Mouse (Mus musculus) spleen, postnatal 10 days (tissue): Measurements from ENCODE around the gene Hoxa9.

Source experiments
- DNase-seq, 2 experiments: peaks; one replicate each; pipeline ENCODE4 v3.0.0; 2021 to 2022; ENCODE audit warnings: low spot score in 2 of 2

Hoxa9 gene

DNA sequence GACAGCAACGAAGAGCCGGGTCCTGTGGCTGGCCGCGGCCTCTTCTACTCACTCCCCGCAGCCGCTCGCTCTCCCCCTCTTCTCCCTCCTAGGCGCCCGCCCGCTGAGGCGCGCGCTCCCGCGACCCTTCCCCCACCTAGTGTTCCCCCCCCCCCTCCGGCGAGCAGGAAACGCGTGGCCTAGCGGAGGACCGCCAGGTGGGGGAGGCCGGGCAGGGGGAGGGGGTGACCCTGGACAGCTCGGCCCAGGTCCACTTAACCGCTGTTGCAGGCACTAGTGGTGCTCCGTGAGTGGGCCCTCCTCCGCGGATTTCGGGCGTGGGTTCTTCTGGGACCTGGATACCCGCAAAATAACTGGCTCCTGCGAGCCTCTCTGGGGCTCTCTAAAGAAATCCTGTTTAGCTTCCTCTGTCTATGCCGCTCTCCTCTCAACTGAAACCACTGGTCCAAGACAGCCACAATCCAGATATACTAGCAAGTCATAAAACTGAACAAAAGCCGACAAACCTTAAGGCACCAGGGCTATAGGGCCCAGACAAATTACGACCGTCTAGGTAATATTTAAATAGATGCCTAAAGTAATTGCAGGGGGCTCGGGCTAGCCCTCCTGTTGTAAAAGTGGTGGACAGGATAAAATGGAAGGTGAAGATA, at the start of gene Hoxa9:
Gene Hoxa9 (minus strand): TSS at position 574 of the 650 bp plus-strand sequence.
- DNase-seq = peak in 1 of 2 experiments; percentile 3

DNA sequence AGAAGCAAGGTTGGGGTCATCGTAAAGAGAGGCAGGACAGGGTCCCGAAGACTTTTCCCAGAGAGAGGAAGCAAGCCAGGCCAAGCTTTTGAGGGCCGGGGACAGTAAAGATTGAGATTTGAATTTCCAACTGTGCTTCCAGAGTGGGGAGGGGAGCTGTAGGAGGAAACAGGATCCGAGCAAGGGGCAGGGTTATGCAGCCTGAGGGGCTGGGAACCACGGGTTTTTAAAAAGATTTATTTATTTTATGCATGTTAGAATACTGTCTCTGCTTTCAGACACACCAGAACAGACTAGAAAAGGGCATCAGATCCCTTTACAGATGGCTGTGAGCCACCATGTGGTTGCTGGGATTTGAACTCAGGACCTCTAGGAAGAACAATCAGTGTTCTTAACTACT, 46.0 kb upstream of the Hoxa9 start:
- no peak for DNase-seq

- no peak for DNase-seq
Observed at GRCm38 (mm10) chr6:52276382-52276781, 45.5 kb upstream of the Hoxa9 start.

- DNase-seq = no peak
Observed at GRCm38 (mm10) chr6:52275563-52276280, 44.8 kb upstream of the Hoxa9 start.

DNA sequence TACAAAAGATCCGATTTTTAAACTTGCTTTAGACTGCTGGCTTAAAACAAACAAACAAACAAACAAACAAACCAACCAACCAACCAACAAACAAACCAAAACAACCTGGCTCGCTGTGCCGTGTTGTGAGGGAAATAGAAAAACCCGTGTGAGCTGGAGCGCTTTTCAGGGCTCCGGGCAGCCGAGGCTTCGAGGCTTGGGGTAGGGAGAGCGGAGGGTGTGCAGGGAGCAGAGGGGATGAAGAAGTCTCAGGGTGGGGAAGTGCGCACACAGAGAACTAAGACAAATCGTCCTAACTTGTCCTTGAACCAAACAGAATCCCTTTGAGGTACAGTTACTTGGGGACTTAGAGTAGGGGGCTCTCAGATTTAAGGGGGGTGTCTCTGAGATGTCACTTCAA, 43.7 kb upstream of the Hoxa9 start:
- DNase-seq = no peak

GRCm38 (mm10) chr6:52273656-52274280, 42.9 kb upstream of the Hoxa9 start:
- DNase-seq = no peak

DNA sequence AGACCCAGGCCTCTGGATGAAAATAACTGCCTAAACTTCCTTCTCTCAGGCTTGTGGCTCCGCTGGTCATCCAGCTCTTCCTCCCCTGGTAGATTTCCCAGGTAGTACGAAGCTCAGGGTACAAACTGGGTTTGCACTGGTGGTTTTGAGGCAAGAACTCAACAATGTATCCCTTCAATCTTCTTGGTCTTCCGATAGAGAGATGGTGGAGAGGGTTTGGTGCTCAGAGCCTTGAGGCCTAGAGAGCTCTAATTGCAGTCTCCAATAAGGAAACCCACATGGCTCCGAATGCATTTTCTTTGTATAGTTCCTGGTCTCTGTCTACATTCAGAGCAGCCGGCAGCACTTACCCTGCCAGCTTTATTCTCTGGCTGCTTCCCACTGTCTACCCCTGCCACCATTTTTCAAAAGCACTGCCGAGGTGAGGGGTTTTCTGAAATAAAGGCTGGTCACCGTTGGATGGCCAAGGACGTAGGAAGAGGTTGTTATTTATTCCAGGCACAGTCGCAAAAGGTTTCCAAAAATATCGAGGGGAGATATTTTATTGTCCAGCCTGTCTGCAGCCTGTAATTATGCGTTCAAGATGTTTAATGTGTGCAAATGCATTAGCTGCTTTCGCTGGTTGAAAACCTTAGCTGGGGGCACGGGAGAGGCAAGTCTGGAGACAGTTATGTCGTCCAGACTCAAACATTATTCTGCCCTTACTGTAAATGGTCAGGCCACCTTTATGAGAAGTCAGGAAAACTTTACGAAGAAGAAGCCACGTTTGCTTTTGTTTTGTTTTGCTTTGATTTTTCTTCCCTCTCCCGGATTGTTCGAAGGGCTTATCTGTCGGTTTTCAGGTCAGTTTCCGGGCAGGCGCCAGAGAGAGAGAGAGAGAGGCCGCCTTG, 42.1 kb upstream of the Hoxa9 start:
- DNase-seq = no peak

DNA sequence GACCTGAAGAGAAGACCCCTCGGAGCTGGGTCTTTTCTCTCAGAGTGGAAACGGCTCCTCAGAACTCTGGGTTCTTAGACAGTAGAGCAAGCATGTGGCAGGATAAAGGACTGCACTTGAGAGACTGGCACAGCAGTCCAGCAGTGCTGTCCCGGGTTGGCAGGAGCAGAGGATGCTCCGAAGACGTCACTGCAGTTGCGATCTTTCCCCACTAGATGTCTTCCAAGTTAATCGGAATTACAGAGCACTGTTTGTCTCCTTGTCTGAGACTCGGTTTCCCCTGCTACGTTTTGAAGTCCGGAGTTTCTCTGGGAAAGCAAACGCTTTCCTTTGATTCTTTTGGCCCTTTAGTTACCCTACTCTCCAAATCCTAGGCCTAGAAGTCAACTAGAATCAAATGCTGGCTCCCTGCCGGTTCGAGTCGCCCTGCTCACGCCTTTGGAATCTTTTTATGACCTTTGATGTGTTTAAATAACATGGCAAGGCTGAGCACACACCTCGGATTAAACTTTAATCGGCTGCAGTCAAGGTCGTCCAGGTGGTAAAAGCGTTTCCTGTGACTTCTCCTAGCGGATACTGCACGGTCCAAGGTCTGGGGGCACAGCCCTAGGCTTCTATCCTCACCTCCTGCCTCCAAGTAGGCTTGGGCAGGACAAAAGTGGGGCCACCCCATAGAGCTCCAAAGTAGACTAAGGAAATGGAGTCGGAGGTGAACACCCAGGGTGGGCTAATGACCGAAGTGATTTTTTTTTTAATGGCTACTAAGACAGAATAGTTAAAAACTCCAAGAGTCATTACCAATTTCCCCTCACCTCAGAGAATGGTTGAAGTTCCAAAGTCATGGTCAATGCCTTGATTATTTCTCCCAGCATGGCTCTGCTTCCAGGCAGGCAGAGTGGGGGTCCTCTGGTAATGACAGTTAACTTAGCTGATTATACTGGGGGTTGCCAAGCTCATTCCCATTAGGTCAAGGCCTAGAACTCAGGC, 39.9 kb upstream of the Hoxa9 start:
- DNase-seq = peak in 1 of 2 experiments; percentile 63

- no peak for DNase-seq
Observed at GRCm38 (mm10) chr6:52268756-52269155, 37.9 kb upstream of the Hoxa9 start.

GRCm38 (mm10) chr6:52268341-52268740, 37.5 kb upstream of the Hoxa9 start:
- DNase-seq = no peak

DNA sequence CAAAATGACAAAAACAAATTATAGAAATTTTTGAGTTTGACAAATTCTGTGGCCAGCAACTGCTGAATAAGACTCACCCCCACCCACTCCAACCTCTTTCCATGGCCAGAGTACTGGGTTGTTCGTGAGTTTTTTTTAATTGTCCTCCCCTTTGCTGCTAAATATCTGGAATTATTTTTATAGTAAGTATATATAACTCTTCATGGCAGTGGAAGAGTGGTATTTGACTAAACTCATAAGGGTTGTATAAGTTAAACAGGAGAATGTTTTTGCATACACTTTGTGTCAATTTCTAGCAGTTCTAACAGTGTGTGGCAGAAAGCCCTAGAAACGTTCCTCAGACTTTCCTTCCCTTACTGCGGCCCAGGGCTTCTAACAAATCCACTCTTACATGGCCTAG, 36.8 kb upstream of the Hoxa9 start:
- DNase-seq = no peak

GRCm38 (mm10) chr6:52267221-52267620, 36.3 kb upstream of the Hoxa9 start:
- DNase-seq = no peak

- DNase-seq = no peak
Observed at GRCm38 (mm10) chr6:52266666-52266985, 35.7 kb upstream of the Hoxa9 start.

GRCm38 (mm10) chr6:52265913-52266665, 35.2 kb upstream of the Hoxa9 start:
- DNase-seq = no peak

- no peak for DNase-seq
Observed at GRCm38 (mm10) chr6:52265306-52265912, 34.5 kb upstream of the Hoxa9 start.

GRCm38 (mm10) chr6:52264106-52264790, 33.4 kb upstream of the Hoxa9 start:
- no peak for DNase-seq

- no peak for DNase-seq
Observed at GRCm38 (mm10) chr6:52263321-52263585, 32.4 kb upstream of the Hoxa9 start.

DNA sequence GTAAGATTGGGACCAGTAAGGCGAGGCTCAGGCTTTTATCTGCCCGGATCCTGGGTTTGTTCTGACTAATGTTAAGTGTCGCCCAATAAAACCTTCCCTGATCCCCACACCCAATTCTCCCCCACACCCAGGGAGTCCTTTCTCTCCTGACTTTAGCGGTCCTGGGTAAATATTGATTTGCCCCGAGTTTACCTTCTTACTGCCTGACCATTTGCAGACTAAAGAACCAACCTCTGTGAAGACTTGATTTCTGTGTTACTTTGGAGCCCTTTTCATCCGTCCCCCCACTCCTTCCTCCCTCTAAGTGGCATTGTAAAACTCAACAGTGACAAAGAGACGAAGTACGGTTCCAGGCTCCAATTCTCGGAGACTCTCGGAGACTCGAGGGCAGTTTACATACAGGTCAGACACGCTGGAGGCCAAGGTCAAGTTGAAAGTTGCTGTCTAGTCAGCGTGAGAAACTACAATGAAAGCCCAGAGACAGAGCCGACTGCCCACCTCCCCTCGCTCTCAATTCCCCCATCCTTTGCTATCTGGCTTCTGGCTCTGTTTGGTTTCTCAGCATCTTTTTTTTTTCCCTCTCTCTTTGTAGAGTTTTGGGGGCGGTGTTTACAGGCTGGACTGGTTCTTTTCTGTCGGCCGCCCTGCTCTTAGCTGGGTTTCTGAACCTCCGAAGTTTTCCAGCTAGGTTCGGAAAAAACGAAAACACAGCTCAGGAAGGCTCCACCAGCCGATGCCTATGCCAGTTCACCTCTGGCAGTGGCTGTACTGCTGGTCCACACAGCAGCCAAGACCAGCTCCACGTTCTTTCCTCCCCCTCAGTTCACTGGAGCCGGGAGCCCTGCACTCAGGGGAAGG, 31.8 kb upstream of the Hoxa9 start:
- DNase-seq = no peak
